Mouse (Mus musculus) urinary bladder, postnatal 14 days (tissue): ENCODE measurements around the gene Zbtb12.
"Not testable (repeated sequence)": the region's sequence is repeated elsewhere in the genome, so short reads cannot be mapped to it uniquely, and the experiment has no call there.

ENCODE experiments used
- DNase-seq: peaks from one replicate; pipeline ENCODE4 v3.0.0; 2021; ENCODE audit warnings: low spot score

Gene Zbtb12

DNA sequence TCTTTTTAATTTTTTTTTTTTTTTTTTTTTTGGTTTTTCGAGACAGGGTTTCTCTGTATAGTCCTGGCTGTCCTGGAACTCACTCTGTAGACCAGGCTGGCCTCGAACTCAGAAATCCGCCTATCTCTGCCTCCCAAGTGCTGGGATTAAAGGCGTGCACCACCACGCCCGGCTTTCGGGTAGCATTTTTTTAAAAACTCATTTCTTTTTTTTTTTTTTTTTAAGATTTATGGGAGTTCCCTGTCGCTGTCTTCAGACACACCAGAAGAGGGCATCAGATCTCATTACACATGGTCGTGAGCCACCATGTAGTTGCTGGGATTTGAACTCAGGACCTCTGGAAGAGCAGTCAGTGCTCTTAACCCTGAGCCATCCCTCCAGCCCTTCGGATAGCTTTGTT, 22.7 kb downstream of the Zbtb12 start:
- DNase-seq, result not testable (repeated sequence)

DNA sequence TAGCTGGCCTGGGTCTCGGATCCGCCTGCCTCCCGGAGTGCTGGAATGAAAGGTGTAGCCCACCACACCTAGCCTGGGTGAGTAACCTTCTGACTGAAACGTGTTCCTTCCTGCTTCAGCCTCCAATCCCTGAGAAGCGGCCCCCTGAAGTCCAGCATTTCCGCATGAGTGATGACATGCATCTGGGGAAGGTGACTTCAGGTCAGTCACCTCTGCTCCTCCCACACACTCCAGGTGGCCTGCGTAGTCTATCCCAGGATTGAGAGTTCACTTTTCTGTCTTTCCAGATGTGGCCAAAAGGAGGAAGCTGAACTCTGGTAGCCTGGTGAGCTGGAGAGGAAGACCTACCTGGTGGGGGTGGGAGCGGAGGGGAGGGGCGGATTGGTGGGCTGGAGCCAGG, 23.6 kb downstream of the Zbtb12 start:
- DNase-seq, result no peak

DNA sequence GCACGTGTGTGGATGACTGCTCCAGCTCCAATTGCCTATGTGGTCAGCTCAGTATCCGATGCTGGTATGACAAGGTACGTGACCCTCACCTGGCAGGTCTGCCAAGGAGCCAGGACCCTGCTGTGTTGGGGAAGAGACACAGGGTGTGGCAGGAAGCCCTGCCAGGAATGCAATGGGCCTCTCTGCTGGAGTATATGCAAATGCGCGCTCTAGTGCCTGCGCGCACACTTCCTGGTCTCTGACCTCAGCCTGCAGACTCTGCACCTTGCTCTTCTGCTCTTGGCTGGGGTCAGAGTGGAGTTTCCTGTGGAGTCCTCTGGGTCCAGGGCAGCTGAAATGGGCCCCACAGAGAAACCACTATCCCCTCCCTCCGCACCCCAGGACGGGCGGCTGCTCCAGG, 31.7 kb downstream of the Zbtb12 start:
- DNase-seq, result no peak

DNA sequence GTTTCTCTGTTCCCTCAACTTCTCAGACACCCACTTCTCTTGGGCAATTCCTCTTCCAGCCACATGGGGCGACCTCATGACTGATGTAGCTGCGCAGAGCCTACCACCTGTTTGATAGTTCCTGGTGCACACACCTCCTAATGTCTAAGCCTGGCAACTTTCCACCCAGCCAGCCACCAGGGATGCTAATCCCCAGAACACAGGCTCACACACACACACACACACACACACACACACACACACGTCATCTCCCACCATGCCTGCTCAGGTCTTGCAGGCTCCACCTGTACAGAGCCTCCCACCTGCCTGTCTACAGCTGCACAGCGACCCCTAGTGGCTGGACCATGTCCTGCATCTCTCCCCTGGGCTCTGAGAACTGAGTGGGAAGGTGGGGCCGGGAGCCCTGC, 32.7 kb downstream of the Zbtb12 start:
- DNase-seq, result peak; percentile 84

DNA sequence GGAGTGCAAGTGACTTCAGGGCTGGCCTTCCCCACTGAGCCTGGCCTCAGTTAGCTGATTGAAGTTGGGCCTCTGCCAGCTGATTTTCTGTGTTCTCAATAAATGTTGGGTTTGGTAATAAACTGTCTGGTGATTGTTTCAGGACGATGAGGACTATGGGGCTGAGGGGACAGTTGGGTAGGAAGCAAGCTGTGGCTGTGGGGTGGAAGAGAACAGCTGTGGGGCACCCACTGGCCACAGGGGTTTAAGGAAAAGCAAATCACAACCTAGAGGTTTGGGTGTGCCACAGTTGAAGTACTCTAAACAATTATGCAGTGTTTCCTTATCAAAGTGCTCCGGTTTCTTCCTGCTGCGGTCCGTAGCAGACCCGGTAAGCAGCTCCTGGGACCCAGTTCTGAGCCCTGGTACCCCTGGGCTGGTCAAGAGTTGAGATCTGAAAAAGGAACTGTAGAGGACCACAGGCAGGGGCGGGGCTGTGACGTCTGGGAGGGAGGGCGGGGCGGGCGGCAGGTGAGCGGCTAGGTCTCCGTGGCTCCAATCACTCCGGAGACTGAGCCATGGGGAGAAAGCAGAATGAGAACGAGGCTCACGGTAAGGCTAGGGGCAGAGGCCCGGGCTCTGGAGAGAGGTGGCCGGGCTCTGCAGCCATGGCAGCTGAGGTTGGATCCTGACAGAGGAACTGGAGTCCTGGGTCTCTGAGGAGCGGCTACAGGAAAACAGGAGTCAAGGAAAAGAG, 34.8 kb downstream of the Zbtb12 start, which contains the start of gene Slc44a4:
Gene Slc44a4 (plus strand): TSS at position 537 of the 736 bp plus-strand sequence.
- DNase-seq, result no peak

DNA sequence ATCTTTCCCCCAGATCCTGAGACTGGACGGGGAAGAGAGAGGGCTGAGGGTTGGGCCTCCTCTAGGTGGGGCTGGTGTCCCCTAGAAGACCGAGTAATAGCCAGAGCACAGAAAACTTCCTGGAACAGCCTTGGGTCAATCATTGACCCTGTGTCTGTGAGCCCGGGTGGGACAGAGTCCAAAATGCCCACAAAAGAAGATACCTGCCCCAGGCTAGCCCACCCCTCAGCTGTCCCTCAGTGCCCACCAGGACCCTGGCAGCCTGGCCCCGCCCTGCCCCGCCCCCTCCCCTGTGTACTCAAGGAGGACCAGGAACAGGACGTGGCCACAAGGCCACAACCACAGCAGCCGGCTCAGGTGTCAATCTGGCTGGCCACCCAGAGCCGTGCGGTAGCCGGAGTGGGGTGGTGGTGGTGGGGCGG, 36.1 kb downstream of the Zbtb12 start:
- DNase-seq, result peak; percentile 58

DNA sequence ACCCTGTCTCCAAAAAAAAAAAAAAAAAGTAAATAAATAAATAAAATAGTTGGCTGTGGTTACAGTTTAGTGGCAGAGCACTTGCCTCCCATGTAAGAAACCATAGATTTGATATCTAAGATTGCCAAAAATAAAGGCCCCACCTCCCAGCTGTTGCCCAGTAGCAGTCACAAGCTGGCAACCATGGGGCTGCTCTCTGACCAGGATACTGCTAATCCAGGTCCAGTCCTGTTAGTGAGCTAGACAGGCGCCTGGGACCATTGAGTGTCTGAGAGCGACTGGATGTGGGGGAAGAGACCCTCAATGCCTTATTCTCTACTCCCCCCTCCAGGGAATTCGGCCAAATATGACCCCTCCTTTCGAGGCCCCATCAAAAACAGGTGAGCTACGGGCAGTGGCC, 37.0 kb downstream of the Zbtb12 start:
- DNase-seq, result no peak

DNA sequence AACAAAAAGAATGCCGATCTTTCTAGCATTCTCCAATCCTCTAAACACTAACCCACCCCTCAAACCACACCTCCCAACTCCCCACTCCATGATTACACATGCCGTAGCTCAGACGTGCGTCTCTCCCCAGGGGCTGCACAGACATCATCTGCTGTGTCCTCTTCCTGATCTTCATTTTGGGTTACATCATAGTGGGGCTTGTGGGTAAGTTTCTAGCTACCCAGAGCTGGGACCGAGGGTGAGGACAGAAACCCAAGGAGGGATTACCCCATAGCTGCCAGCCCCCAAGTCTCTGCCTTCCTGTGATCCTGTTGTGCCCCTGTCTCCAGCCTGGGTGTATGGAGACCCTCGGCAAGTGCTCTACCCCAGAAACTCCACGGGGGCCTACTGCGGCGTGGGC, 37.9 kb downstream of the Zbtb12 start:
- DNase-seq, result no peak

DNA sequence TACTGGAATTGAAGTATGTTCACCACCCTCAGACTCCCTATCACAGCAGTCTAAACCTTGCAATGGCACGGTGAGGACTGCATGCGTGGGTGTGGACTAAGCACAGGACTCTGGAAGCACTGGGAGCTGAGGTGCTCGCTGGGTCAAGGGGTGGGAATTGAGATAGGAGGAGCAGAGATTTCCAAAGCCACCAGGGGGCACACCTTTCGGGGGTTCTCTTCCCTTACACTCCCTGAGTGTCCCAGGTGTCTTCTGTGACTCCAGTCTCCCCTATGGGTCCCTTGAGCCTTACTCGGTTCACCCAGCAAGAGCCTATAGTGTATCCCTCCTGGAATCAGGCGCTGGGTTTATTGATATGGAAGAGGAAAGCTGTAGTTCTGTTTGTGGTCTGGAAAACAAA, 43.7 kb downstream of the Zbtb12 start:
- DNase-seq, result no peak

DNA sequence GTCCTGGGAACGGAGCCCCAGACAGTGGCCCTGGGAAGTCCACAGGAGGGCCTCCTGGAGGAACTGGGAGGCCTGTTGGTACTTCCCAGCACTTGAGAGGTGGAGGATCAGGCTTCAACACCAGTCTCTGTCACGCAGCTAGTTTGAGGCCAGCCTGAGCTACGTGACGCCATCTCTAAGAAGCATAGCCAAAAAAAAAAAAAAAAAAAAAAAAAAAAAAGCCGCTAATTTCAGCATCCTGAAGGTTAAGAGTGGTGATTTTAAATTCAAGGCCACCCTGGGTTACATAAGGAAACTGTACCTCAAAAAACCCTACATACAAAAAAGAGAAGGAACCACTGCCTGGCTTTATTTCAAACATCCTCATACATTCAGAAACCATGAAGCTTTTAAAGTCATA, 45.0 kb downstream of the Zbtb12 start:
- no peak for DNase-seq

DNA sequence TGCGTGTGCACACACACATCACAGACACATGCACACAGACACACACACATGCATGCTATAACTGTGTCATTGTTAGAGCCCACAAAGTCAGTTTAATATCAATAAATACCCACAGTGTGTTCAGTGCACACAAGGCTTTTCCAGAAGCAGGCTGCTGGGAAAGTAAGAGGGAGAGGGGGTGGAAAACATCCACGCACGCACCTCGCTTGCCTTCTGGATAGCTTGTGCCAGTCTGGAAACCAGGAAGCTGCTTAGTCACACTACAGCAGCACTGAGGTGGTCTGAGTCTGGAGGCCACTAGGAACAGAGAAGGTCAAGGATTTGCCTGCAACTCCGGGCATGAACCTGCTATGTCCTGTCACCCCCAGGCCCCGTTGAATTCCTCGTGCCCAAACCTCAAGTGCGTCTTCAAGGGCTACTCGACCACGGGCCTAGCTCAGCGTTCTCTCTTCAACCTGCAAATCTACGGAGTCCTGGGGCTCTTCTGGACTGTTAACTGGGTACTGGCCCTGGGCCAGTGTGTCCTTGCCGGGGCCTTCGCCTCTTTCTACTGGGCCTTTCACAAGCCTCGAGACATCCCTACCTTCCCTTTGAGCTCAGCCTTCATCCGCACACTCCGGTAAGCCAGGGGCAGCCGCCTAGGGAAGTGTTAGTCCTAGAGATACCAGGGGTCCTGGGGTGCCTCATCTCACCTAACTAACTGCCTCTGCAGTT, 48.2 kb downstream of the Zbtb12 start:
- no peak for DNase-seq

DNA sequence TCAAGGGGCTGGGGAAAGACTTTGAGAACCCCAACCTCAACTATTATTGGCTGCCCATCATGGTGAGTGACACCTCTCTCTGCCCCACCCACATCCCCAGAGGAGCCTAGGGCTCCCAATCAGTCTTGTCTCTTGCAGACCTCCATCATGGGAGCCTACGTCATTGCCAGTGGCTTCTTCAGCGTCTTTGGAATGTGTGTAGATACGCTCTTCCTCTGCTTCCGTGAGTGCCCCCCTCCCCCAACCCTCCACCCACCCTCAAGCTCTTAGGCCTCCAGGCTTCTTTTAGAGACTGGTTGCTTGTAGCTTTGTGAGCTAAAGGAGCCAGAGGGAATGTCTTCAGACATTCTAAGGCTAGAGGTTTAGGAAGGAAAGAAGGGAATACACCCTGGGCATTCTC, 49.6 kb downstream of the Zbtb12 start:
- DNase-seq, result no peak

DNA sequence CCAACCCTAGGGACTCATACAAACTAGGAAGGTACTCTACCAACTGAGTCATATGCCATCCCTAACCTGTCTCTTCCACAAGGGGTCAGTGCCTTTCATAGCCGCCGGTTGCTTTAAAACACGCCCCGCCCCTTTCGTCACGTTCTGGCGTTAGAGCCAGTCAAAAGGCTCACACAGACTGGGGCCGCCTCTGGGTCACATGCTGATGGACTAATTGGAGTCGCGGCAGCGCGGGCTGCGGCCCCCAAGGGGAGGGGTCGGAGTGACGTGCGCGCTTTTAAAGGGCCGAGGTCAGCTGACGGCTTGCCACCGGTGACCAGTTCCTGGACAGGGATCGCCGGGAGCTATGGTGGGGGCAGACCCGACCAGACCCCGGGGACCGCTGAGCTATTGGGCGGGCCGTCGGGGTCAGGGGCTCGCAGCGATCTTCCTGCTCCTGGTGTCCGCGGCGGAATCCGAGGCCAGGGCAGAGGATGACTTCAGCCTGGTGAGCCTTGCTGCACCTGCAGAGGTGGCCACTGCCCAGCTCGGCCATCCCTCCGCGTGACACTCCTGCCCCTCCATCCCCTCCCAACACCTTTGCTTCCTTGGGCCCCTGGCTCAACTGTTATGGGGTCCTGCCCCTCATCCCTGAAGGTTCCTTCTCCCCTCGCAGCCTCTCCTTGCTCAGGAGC, 51.9 kb downstream of the Zbtb12 start, which contains the start of gene Neu1:
Gene Neu1 (plus strand): TSS at position 193 of the 674 bp plus-strand sequence.
- DNase-seq, result peak; percentile 99

DNA sequence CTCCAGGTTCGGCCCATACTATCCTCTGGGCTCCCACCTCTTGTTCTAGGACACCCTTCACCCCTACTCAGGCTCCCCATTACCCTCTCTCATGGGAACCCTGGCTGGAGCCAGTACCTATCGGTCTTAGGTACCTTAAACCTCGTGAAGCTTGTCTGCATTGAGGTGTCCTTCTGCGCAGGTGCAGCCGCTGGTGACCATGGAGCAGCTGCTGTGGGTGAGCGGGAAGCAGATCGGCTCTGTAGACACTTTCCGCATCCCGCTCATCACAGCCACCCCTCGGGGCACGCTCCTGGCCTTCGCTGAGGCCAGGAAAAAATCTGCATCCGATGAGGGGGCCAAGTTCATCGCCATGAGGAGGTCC, 52.4 kb downstream of the Zbtb12 start:
- no peak for DNase-seq

DNA sequence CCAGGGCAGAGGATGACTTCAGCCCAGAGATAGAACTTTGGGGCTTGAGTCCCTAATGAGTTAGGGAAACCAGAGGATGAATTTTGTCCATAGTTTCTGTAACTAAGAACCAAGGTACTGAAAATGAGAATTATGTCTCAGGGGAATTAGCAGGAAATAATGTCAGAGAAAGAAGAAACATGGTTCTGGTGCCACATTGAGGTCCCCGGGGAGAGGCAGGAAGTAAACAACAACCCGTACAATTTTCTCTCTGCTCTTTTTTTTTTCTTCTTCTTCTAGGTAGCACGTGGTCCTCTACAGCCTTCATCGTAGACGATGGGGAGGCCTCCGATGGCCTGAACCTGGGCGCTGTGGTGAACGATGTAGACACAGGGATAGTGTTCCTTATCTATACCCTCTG, 53.0 kb downstream of the Zbtb12 start:
- no peak for DNase-seq

DNA sequence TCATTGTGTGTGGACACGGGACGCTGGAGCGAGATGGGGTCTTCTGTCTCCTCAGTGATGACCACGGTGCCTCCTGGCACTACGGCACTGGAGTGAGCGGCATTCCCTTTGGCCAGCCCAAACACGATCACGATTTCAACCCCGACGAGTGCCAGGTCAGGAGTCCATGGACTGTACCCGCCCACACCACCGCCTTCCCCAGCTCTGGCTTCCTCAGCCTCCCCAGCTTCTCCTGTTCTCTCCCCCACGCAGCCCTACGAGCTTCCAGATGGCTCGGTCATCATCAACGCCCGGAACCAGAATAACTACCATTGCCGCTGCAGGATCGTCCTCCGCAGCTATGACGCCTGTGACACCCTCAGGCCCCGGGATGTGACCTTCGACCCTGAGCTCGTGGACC, 54.7 kb downstream of the Zbtb12 start:
- DNase-seq, result no peak

DNA sequence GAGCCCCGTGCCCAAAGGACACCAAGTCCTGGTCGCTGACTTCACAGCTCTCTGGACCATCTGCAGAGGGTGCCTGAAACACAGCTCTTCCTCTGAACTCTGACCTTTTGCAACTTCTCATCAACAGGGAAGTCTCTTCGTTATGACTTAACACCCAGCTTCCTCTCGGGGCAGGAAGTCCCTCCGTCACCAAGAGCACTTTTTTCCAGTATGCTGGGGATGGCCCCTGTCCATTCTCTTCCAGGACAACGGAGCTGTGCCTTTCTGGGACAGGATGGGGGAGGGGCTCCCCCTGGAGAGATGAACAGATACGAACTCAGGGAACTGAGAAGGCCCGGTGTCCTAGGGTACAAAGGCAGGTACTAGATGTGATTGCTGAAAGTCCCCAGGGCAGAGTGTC, 55.5 kb downstream of the Zbtb12 start:
- no peak for DNase-seq

DNA sequence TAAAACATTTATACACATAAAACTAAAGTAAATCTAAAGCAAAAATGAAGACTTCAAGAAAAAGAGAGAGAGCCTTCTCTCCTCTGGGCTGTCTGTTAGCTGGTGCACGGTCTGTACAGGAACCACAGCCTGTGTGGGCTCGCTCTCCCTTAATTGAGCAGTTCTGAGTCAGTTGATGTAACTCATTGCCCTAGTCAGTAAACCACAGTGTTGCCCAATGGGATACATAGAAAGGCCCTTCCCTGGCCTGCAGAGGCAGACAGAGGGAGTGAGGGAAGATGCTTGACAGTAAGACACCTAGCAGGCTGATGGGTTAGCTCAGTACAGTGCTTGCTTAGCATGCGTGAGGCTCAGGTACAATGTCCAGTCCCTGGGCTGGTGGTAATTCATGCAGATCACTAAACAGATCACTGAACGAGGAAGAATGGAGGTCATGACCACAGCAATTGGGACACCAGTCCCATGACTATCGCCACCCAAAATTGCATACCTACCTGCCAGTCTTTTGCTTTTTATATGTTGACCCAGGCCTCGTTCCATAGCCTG, 58.8 kb downstream of the Zbtb12 start:
- DNase-seq, result no peak

DNA sequence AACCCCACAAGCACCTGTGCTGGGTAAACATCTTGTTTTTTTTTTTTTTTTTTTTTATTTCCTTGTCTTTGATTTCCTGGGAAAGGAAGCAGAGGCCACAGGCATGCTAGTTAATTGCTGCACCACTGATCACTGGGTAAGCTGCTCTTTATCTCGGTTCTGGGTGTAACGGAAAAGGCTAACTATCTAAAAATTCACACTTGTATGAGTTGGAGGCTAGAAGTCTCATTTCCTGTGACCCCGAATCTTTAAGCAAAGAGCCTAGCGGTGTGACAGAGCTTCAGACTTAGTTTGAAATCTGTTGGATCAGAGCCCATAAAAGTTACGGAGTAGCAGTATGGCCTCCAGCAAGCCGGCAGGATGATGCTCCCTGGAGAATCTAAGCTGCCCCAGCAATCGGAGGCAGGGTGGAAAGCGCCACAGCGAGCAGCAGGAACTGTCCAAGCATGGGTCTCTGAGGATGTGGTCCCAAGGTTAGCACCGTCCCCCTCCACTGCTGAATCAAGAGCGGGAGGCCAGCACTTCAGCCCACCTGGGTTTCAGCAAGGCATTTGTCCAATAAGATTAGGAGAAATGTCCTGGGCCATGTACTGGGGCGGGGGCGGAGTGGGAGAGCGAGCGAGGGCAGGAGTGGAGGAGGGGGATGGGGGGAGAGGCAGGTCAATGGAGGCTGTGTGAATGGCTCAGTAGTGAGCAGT, 62.2 kb downstream of the Zbtb12 start:
- no peak for DNase-seq

DNA sequence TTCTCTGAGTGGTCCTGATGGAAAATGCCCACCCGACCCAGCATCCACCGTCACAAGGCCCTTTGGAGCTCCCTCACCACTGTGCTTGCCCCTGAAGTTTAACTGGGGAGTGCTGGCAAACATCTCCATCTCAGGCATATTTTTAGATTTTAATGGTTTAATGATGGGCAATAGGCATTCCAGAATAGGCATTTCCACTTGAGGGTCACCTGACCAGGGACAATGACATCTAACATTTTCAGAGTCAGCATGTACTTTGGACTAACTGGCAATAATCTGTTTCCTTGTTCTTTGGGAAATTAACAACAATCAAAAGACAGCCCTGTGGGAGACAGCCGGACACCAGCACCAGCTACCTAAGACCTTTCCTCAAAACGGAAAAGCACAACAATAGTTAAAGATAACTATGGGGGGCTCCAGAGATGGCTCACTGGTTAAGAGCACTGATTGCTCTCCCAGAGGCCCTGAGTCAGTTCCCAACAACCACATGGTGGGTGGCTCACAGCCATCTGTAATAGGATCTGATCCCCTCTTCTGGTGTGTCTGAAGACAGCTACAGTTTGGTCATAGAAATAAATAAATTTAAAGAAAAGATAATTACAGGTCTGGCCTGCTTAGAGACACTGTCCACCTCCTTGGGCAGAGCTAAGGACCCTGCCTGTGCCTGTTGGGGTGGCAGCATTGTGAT, 64.0 kb downstream of the Zbtb12 start:
- DNase-seq, result no peak

DNA sequence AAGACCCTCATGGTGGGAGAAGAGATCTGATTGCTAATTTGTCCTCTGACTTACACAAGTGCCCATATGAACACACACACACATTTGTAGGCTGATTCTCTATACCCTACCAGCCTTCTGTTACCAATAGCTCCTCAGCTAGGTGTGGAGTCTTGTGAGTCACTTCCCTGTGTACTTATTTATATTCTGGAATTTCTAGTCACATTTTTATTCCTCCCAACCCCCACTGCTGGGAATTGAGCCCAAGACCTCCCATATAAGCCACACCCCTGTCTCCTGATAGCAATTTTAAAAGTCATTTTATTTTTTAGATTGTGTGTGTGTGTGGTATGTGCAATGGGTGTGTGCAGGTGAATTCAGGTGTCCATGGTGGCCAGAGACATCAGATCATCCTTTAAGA, 65.1 kb downstream of the Zbtb12 start:
- DNase-seq, result peak; percentile 47
